Mouse (Mus musculus): ENCODE data around the gene Uqcrfs1. TPM values are rescaled to one million over a fixed set of nuclear protein-coding genes. Genes with fewer than 3 reads are reported as not detected.

The Uqcrfs1 gene
- total and polyA plus RNA-seq, 2 experiments from 2014 or later, result 211 to 304 TPM

- no peak for TF ChIP-seq CTCF (IDR thresholded peaks at IDR 0.05; ENCODE audit: low read depth)
- Histone ChIP-seq H3K9me3 (ENCODE audit: low read length) (no peaks in the 10 kb centered on the region), H3K4me1 (ENCODE audit: insufficient read depth) (no peaks in the 10 kb centered on the region), H3K9ac (no peak overlapping the region), H3K4me2 (ENCODE audit: low read depth) (no peak overlapping the region), H3K27me3 (ENCODE audit: insufficient read depth, low read length) (no peaks in the 10 kb centered on the region), H3K27ac (ENCODE audit: low read depth, low read length) (no peak overlapping the region), H3K36me3 (ENCODE audit: insufficient read depth) (no peaks in the 10 kb centered on the region), H3K4me3 (ENCODE audit: low read depth, low read length) (no peak overlapping the region)
- WGBS, result 67% methylated on average over 7 of the region's 7 CpGs
- ATAC-seq, result no peak
- no peak for DNase-seq
These were observed 22.4 kb upstream of the Uqcrfs1 start for GRCm38 (mm10) chr13:30567571-30567970.

- H3K4me1 ChIP-seq (ENCODE audit: insufficient read depth), result no peaks in the 10 kb centered on the region
- H3K9me3 ChIP-seq (ENCODE audit: low read length), result no peaks in the 10 kb centered on the region
- H3K27me3 ChIP-seq (ENCODE audit: insufficient read depth, low read length), result no peaks in the 10 kb centered on the region
- 69% methylated on average over 8 of the region's 8 CpGs for WGBS
- no peak overlapping the region for H3K4me2 ChIP-seq (ENCODE audit: low read depth)
- H3K9ac ChIP-seq, result no peak overlapping the region
- DNase-seq (peak; percentile 48), ATAC-seq (0 out of 2 replicates have a peak, but pooled peaks have one; percentile 63)
- H3K36me3 ChIP-seq (ENCODE audit: insufficient read depth), result no peaks in the 10 kb centered on the region
- H3K27ac ChIP-seq (ENCODE audit: low read depth, low read length), result no peak overlapping the region
- TF ChIP-seq CTCF (IDR thresholded peaks at IDR 0.05; ENCODE audit: low read depth), result peak; percentile 66
- H3K4me3 ChIP-seq (ENCODE audit: low read depth, low read length), result no peak overlapping the region
These were observed 21.6 kb upstream of the Uqcrfs1 start for GRCm38 (mm10) chr13:30566767-30567166.

GRCm38 (mm10) chr13:30560603-30561002 is 15.4 kb upstream of the Uqcrfs1 start:
- no peak overlapping the region for H3K4me2 ChIP-seq (ENCODE audit: low read depth)
- H3K4me3 ChIP-seq (ENCODE audit: low read depth, low read length), result no peak overlapping the region
- no peak for DNase-seq
- no peaks in the 10 kb centered on the region for H3K4me1 ChIP-seq (ENCODE audit: insufficient read depth)
- no peaks in the 10 kb centered on the region for H3K27me3 ChIP-seq (ENCODE audit: insufficient read depth, low read length)
- 89% methylated on average over 1 of the region's 1 CpGs for WGBS
- H3K36me3 ChIP-seq (ENCODE audit: insufficient read depth), result no peaks in the 10 kb centered on the region
- no peak overlapping the region for H3K27ac ChIP-seq (ENCODE audit: low read depth, low read length)
- H3K9ac ChIP-seq, result no peak overlapping the region
- ATAC-seq, result no peak
- no peak for TF ChIP-seq CTCF (IDR thresholded peaks at IDR 0.05; ENCODE audit: low read depth)
- no peaks in the 10 kb centered on the region for H3K9me3 ChIP-seq (ENCODE audit: low read length)

GRCm38 (mm10) chr13:30560052-30560451 is 14.9 kb upstream of the Uqcrfs1 start:
- H3K9me3 ChIP-seq (ENCODE audit: low read length), result no peaks in the 10 kb centered on the region
- H3K27ac ChIP-seq (ENCODE audit: low read depth, low read length), result no peak overlapping the region
- H3K9ac ChIP-seq, result no peak overlapping the region
- no peaks in the 10 kb centered on the region for H3K27me3 ChIP-seq (ENCODE audit: insufficient read depth, low read length)
- no peak for DNase-seq
- no peak overlapping the region for H3K4me3 ChIP-seq (ENCODE audit: low read depth, low read length)
- H3K36me3 ChIP-seq (ENCODE audit: insufficient read depth), result no peaks in the 10 kb centered on the region
- no peak for TF ChIP-seq CTCF (IDR thresholded peaks at IDR 0.05; ENCODE audit: low read depth)
- 92% methylated on average over 5 of the region's 5 CpGs for WGBS
- H3K4me1 ChIP-seq (ENCODE audit: insufficient read depth), result no peaks in the 10 kb centered on the region
- no peak for ATAC-seq
- H3K4me2 ChIP-seq (ENCODE audit: low read depth), result no peak overlapping the region

- Histone ChIP-seq H3K4me1 (ENCODE audit: insufficient read depth) (no peaks in the 10 kb centered on the region), H3K36me3 (ENCODE audit: insufficient read depth) (no peaks in the 10 kb centered on the region), H3K9ac (no peak overlapping the region), H3K27me3 (ENCODE audit: insufficient read depth, low read length) (no peaks in the 10 kb centered on the region), H3K27ac (ENCODE audit: low read depth, low read length) (no peak overlapping the region), H3K4me3 (ENCODE audit: low read depth, low read length) (no peak overlapping the region), H3K9me3 (ENCODE audit: low read length) (no peaks in the 10 kb centered on the region), H3K4me2 (ENCODE audit: low read depth) (no peak overlapping the region)
- TF ChIP-seq CTCF (IDR thresholded peaks at IDR 0.05; ENCODE audit: low read depth), result no peak
- DNase-seq (no peak), ATAC-seq (no peak)
- WGBS, result 87% methylated on average over 2 of the region's 2 CpGs
These were observed 12.6 kb upstream of the Uqcrfs1 start for GRCm38 (mm10) chr13:30557751-30558150.

GRCm38 (mm10) chr13:30553051-30553587 is 8.0 kb upstream of the Uqcrfs1 start:
- ATAC-seq, result no peak
- 35% methylated on average over 5 of the region's 5 CpGs for whole genome bisulfite sequencing
- H3K36me3 ChIP-seq (ENCODE audit: insufficient read depth), result no peaks in the 10 kb centered on the region

GRCm38 (mm10) chr13:30549339-30549738 is 4.2 kb upstream of the Uqcrfs1 start:
- Histone ChIP-seq H3K27me3 (ENCODE audit: insufficient read depth, low read length) (no peaks in the 10 kb centered on the region), H3K4me3 (ENCODE audit: low read depth, low read length) (no peak overlapping the region), H3K4me2 (ENCODE audit: low read depth) (no peak overlapping the region), H3K9me3 (ENCODE audit: low read length) (no peaks in the 10 kb centered on the region), H3K9ac (no peak overlapping the region), H3K36me3 (ENCODE audit: insufficient read depth) (no peaks in the 10 kb centered on the region), H3K4me1 (ENCODE audit: insufficient read depth) (peaks cover 1% of the 10 kb centered on the region), H3K27ac (ENCODE audit: low read depth, low read length) (no peak overlapping the region)
- no peak for TF ChIP-seq CTCF (IDR thresholded peaks at IDR 0.05; ENCODE audit: low read depth)
- DNase-seq, result no peak
- 78% methylated on average over 5 of the region's 5 CpGs for WGBS
- no peak for ATAC-seq

More at GRCm38 (mm10) chr13:30553051-30553587, 8.0 kb upstream of the Uqcrfs1 start:
- TF ChIP-seq CTCF (IDR thresholded peaks at IDR 0.05; ENCODE audit: low read depth), result peak; percentile 50
- DNase-seq, result no peak
- no peak overlapping the region for H3K9ac ChIP-seq
- H3K4me2 ChIP-seq (ENCODE audit: low read depth), result no peak overlapping the region
- no peak overlapping the region for H3K27ac ChIP-seq (ENCODE audit: low read depth, low read length)
- H3K4me3 ChIP-seq (ENCODE audit: low read depth, low read length), result no peak overlapping the region
- no peaks in the 10 kb centered on the region for H3K9me3 ChIP-seq (ENCODE audit: low read length)
- no peaks in the 10 kb centered on the region for H3K4me1 ChIP-seq (ENCODE audit: insufficient read depth)
- H3K27me3 ChIP-seq (ENCODE audit: insufficient read depth, low read length), result no peaks in the 10 kb centered on the region
